Mouse (Mus musculus) forebrain, embryonic 12.5 days (tissue): ENCODE results near the gene Srrm2. TPM values are rescaled to one million over a fixed set of nuclear protein-coding genes. Genes with fewer than 3 reads are reported as not detected.

Experiments used
- ATAC-seq: fragments of 200-750 bp; cut with Nextera tagmentation; 2 replicates; pipeline ENCODE4 v1.8.0; 2017; ENCODE audit warnings: moderate TSS enrichment; ENCODE audit not compliant: low FRiP score
- H3K27ac ChIP-seq: fragments of 300-500 bp; sonication (generic); 2 replicates; pipeline ENCODE4 v1.5.1; 2016; ENCODE audit warnings: mild to moderate bottlenecking
- H3K27me3 ChIP-seq: fragments of 300-500 bp; sonication (generic); 2 replicates; pipeline ENCODE4 v1.6.1; 2016; ENCODE audit warnings: mild to moderate bottlenecking
- H3K36me3 ChIP-seq: fragments of 300-500 bp; sonication (generic); replicated peaks from 2 replicates; pipeline ENCODE4 v1.6.1; 2016; ENCODE audit warnings: mild to moderate bottlenecking
- H3K4me1 ChIP-seq: fragments of 300-500 bp; sonication (generic); 2 replicates; pipeline ENCODE4 v1.6.1; 2016
- H3K4me2 ChIP-seq: fragments of 300-500 bp; sonication (generic); 2 replicates; pipeline ENCODE4 v1.6.1; 2016; ENCODE audit warnings: mild to moderate bottlenecking, moderate library complexity
- H3K4me3 ChIP-seq: fragments of 300-500 bp; sonication (generic); replicated peaks from 2 replicates; pipeline ENCODE4 v1.5.1; 2016; ENCODE audit warnings: mild to moderate bottlenecking
- H3K9ac ChIP-seq: fragments of 300-500 bp; sonication (generic); 2 replicates; pipeline ENCODE4 v1.6.1; 2016; ENCODE audit warnings: mild to moderate bottlenecking
- H3K9me3 ChIP-seq: fragments of 300-500 bp; sonication (generic); 2 replicates; pipeline ENCODE4 v1.6.1; 2016
- WGBS: fragments of 180-500 bp; shearing (Covaris S2); methylation state at CpG from one replicate; pipeline ENCODE4 v1.1.7; 2016; 5-methylcytosine and 5-hydroxymethylcytosine counted together
- polyA plus RNA-seq: library from polyadenylated mRNA; unstranded; fragments of >200 nt; fragmentation: Nextera tagmentation; extraction: Ambion mirVana; gene quantifications from 2 replicates; pipeline ENCODE4 v1.2.1, GENCODE M21; 2016

Srrm2 gene
- 660 and 697 TPM in 2 replicates for polyA plus RNA-seq

DNA sequence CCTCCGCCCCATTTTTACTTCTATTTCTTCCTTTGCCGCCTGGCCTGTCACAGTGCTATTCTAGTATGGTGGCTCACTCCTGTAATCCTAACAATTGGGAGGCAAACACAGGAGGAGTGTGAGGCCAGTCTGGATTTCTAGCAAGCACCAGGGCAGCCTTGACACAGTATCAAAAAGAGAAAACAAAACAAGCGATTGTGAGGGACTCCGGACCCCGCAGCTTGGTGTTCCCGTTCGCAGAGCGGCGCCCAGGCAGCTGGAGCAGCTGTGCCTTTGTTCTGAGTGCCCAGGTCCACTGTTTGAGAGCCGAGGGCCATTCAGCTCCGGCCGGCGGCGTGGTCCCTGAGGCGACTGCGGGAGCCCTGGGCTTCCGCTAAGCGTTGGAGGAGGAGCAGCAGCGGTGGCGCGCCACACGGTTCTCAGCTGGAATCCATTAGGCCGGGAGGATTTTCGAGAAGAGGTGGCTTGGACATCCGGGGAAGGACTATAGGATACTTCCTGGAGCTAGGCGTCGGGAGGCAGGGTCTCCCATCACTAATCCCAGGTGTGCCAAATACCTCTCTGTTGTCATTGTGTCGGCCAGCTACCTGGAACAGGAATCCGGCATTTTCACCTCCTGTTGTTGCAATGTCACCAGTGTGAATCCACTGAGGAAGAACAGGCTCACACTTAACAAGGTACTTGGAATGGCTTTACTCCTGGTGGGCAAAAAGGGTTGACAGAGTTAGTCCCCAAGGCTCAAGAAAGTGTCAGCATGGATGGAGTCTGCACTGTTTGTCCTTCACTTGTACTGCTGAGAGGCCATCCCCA, at the start of gene Srrm2:
Gene Srrm2 (plus strand): TSS at position 264 of the 810 bp plus-strand sequence.
- Histone ChIP-seq H3K27me3 (no peaks in the 10 kb centered on the region), H3K9ac (peak within 1 kb of the TSS; percentile 74), H3K4me1 (peaks cover 26% of the 10 kb centered on the region), H3K4me3 (peak within 1 kb of the TSS; percentile 39), H3K9me3 (no peaks in the 10 kb centered on the region), H3K27ac (peak within 1 kb of the TSS; percentile 94), H3K36me3 (no peaks in the 10 kb centered on the region), H3K4me2 (peak within 1 kb of the TSS; percentile 74)
- WGBS: under 1% methylated on average over 29 of the region's 29 CpGs
- ATAC-seq: peak; percentile 71

DNA sequence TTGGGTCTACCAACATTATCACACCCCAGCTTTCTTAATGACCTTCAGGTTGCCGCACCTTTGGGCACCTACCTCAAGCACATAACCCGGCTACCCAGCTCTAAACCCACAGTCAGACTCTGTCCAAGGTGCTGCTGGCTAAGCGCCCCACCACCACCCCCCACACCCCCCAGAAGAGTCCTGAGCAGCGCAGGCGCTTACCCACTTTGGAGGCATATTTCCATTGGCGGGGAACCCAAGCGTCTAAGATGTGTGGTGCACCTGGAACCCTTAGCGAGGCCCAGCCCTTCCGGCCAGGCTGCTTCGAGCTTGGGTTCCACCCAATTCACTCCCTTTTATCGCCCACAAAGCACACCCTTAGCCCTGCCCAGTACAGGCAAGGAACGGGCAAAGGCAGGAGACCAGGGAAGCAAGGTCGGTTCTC, 49.7 kb upstream of the Srrm2 start, which contains the start of gene Paqr4:
Gene Paqr4 (minus strand): TSS at position 270 of the 424 bp plus-strand sequence.
- no peak; the same call in none of the 2 replicates for ATAC-seq
- Histone ChIP-seq H3K27ac (peak within 1 kb of the TSS; percentile 48), H3K9ac (peak within 1 kb of the TSS; percentile 89), H3K4me2 (peak within 1 kb of the TSS; percentile 97), H3K4me3 (peak within 1 kb of the TSS; percentile 71), H3K4me1 (peaks cover 50% of the 10 kb centered on the region), H3K36me3 (peaks cover 20% of the 10 kb centered on the region), H3K27me3 (peaks cover 76% of the 10 kb centered on the region), H3K9me3 (no peaks in the 10 kb centered on the region)
- WGBS: 9% methylated on average over 13 of the region's 13 CpGs

DNA sequence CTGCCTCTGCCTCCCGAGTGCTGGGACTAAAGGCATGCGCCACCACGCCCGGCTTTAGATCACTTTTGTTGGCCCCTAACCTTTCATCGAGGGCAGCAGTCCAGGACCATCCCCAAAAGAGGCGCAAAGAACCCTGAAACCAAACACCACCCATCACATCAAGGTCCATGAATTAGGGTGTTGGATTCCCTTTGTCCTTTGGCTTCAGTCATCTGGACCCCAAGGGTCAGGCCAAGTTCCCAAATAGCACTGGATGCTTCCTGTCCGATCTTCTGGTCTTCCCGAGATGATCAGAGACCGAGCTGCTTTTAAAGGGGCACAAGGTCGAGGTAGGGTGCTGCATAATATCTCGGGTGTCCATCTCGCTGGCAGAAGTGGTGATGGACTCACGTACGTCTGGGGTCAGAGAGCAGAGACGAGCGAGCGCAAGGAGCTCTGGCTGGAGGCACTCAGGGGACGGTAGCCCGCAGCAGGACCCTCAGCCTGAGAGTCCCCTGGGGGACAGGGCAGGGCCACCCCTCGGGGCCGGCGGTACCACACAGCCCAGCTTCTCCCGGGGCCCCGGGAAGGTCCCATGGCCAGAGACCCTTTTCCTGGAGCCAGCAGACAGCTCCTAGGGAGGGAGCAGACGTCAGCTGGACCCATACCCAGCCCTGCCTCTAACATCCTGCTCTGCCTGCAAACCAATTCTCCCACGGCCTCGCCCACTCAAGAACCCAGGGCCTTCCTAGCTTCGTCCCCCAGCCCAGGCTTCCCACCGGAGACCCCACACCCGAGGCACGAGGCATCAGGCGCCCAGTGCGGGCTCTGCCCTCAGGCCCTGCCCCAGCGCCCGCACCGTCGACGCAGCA, 48.7 kb upstream of the Srrm2 start:
- H3K4me2 ChIP-seq: peak overlapping the region; percentile 47
- H3K9ac ChIP-seq: no peak overlapping the region
- no peaks in the 10 kb centered on the region for H3K9me3 ChIP-seq
- H3K36me3 ChIP-seq: peaks cover 14% of the 10 kb centered on the region
- peaks cover 86% of the 10 kb centered on the region for H3K27me3 ChIP-seq
- no peak overlapping the region for H3K27ac ChIP-seq
- ATAC-seq: no peak
- peak overlapping the region; percentile 29; the same call in 1 of the 2 replicates for H3K4me3 ChIP-seq
- 55% methylated on average over 38 of the region's 38 CpGs for WGBS
- peaks cover 58% of the 10 kb centered on the region for H3K4me1 ChIP-seq

DNA sequence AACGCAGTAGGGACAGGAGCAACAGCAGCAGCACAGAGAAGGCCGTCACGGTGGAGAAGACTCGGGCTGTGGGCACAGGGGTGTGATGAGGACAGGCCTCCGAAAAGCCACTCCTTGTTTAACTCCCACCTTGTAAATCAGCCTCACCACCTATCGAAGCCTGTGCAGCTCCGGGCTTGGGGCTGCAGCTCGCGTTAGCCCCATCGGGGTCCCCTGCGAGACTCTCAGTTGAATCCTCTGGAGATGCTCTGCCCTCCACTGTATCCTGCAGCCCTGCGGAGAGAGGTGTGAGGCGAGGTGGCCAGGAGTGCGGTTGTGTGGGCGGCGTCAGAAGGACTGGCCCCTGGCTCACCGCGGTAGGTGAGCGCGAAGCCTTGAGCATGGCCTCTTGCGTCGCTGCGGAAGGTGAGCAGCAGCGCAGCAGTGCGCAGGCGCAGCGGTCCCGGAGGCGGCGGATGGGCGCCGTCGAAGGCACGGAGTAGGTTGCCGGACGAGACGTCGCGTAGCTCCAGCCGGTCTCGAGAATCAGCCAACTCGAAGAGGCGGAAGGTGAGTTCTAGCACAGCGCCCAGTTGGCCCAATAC, 48.0 kb upstream of the Srrm2 start:
- no peak overlapping the region for H3K9ac ChIP-seq
- ATAC-seq: no peak
- H3K9me3 ChIP-seq: no peaks in the 10 kb centered on the region
- H3K27me3 ChIP-seq: peaks cover 90% of the 10 kb centered on the region
- H3K4me1 ChIP-seq: peaks cover 58% of the 10 kb centered on the region
- H3K4me3 ChIP-seq: peak overlapping the region; percentile 29
- 7% methylated on average over 44 of the region's 44 CpGs for WGBS
- no peak overlapping the region for H3K27ac ChIP-seq
- H3K36me3 ChIP-seq: peaks cover 7% of the 10 kb centered on the region
- peak overlapping the region; percentile 47 for H3K4me2 ChIP-seq

DNA sequence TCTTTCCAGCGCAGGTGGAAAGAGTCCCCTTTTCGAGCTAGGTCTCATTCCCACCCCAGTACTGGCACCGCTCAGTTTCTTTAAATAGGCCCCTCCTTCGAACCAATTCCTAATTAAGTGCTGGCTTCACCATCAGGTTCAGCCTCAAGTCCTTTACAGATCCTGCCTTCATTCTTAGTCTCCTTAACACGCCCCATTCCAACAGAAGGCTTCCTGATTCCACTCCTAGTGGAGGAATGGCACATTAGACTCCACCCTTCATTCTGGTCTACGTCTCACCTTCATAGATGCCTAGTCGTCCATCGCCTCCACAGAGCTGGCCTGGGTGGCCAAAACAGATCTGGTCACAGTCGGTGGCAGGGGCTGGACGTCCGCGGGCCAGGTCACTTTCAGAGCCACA, 47.4 kb upstream of the Srrm2 start:
- Histone ChIP-seq H3K9ac (no peak overlapping the region), H3K4me1 (peaks cover 53% of the 10 kb centered on the region), H3K4me3 (peak overlapping the region; percentile 29; the same call in 1 of the 2 replicates), H3K27ac (no peak overlapping the region), H3K4me2 (no peak overlapping the region), H3K27me3 (peaks cover 90% of the 10 kb centered on the region), H3K9me3 (no peaks in the 10 kb centered on the region), H3K36me3 (peaks cover under 1% of the 10 kb centered on the region; the same call in 1 of the 2 replicates)
- no peak for ATAC-seq
- WGBS: 58% methylated on average over 12 of the region's 12 CpGs

DNA sequence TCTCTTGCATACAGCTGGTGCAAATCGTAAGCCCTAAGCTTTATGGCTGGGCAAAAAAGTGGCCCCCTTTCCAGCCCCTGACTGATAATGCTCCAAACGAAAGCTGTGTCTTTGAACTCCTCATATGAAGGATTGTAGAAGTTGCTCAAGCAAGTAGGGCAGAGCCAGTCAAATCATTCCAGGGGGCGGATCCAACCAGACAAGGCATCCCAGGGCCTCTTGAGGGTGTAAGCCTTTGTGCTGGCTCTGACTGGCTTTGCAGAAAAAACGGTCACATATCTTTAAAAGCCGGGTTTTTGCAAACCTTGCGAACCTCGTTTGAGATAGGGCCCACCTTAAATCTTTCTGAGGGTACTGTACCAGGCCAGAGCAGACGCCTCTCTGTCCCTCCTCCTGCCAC, 46.3 kb upstream of the Srrm2 start:
- no peak overlapping the region for H3K4me2 ChIP-seq
- no peaks in the 10 kb centered on the region for H3K9me3 ChIP-seq
- H3K36me3 ChIP-seq: no peaks in the 10 kb centered on the region
- no peak overlapping the region for H3K27ac ChIP-seq
- peaks cover 42% of the 10 kb centered on the region for H3K4me1 ChIP-seq
- ATAC-seq: no peak
- H3K9ac ChIP-seq: no peak overlapping the region
- 21% methylated on average over 8 of the region's 8 CpGs for WGBS
- no peak overlapping the region for H3K4me3 ChIP-seq
- H3K27me3 ChIP-seq: peaks cover 88% of the 10 kb centered on the region

DNA sequence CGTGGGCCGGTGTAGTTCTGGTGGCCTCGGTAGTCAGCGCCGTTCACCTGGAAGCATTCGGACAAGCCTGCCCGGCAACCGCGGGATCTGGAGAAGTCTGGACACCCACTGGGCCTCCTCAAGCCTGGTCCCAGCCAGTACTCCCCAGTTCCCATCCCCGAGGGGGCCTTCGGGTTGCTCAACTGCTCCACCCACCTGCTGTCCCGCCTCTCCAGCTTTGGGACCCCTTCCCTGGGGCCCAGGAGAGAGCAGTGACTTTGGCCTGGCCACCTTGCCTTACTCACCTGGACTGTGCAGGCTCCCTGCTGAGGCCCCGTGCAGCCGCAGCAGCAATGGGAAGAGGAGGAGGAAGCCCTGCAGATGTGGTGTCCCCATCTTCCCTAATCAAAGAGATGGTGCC, 45.7 kb upstream of the Srrm2 start:
- H3K27ac ChIP-seq: no peak overlapping the region
- H3K4me2 ChIP-seq: peak overlapping the region; percentile 65
- H3K27me3 ChIP-seq: peaks cover 85% of the 10 kb centered on the region
- H3K36me3 ChIP-seq: no peaks in the 10 kb centered on the region
- H3K4me3 ChIP-seq: peak overlapping the region; percentile 32; the same call in 1 of the 2 replicates
- H3K4me1 ChIP-seq: peaks cover 37% of the 10 kb centered on the region
- ATAC-seq: no peak
- no peak overlapping the region for H3K9ac ChIP-seq
- H3K9me3 ChIP-seq: no peaks in the 10 kb centered on the region
- WGBS: 2% methylated on average over 14 of the region's 14 CpGs

DNA sequence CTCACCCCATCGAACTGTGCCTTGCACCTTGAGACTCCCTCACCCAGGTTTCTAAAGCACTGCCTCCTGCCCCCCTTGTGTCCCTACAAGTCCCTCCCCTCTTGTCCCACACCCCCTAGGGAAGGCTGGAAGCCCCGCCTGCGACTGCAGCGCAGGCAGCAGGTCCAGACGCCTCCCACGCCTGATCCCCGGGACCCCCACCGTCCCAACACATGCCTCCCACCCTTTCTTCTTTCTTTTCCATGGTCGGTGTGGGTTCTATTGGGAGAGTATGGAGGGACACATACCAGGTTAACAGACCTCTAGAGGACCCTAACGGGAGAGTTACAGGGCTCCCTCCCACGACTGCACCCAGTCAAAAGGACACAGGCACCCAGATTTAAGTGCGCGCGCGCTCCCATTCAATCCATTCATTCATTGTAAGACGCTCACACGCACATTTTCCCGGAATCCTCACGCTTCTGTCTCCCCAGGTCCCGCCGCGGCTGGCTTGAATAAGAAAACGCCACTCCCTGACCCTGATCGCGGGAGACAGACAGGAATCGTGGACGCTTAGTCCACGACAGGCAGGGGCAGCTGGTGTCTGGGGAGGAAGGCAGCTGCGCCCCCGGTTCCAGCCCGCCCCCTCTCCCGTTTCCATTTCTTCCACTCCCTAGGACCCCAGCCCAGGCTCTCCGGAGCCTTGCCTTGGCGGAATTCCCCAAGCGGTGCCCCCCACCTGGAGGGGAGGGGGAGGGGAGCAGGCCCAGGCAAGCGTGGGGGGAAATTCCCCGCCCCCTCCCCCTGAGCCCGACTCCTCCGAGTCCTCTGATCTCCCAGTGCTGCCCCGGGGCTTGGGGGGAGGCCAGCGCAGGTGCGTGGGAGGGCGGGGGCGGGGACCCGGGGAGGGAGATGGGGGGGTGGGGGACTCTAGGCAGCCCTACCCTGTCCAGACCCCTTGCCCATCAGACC, 44.8 kb upstream of the Srrm2 start, which contains the start of gene Kremen2:
Gene Kremen2 (minus strand): TSS at position 533 of the 951 bp plus-strand sequence.
- peaks cover 31% of the 10 kb centered on the region for H3K4me1 ChIP-seq
- no peaks in the 10 kb centered on the region for H3K9me3 ChIP-seq
- H3K27ac ChIP-seq: no peak within 1 kb of the TSS
- peaks cover 82% of the 10 kb centered on the region for H3K27me3 ChIP-seq
- H3K36me3 ChIP-seq: no peaks in the 10 kb centered on the region
- H3K9ac ChIP-seq: peak within 1 kb of the TSS; percentile 44
- no peak for ATAC-seq
- peak within 1 kb of the TSS; percentile 65 for H3K4me2 ChIP-seq
- peak within 1 kb of the TSS; percentile 32 for H3K4me3 ChIP-seq
- under 1% methylated on average over 39 of the region's 45 CpGs for WGBS

DNA sequence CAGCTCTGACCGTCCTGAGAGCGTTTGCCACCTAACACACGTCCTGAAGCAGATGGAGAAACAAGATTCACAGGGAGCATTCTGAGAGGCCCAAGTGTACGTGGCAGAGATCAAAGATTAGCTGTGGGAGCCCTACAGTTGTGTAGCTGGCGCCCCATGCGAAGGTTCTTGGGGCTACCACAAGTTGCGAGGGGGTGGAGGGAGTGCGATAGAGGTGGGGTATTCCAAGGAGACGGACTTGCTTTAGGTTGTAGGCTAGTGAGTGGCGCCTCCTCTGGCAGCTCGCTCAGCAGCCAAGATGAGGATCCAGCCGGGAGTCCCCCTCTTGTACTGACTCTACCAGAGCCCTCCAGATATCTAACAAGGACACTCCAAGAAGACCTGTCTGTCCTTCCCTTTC, 44.0 kb upstream of the Srrm2 start:
- no peak overlapping the region for H3K27ac ChIP-seq
- no peak for ATAC-seq
- peaks cover 28% of the 10 kb centered on the region for H3K4me1 ChIP-seq
- peak overlapping the region; percentile 32 for H3K4me3 ChIP-seq
- H3K27me3 ChIP-seq: peaks cover 75% of the 10 kb centered on the region
- H3K36me3 ChIP-seq: peaks cover 3% of the 10 kb centered on the region
- 4% methylated on average over 12 of the region's 12 CpGs for WGBS
- no peaks in the 10 kb centered on the region for H3K9me3 ChIP-seq
- H3K4me2 ChIP-seq: peak overlapping the region; percentile 65
- H3K9ac ChIP-seq: no peak overlapping the region

DNA sequence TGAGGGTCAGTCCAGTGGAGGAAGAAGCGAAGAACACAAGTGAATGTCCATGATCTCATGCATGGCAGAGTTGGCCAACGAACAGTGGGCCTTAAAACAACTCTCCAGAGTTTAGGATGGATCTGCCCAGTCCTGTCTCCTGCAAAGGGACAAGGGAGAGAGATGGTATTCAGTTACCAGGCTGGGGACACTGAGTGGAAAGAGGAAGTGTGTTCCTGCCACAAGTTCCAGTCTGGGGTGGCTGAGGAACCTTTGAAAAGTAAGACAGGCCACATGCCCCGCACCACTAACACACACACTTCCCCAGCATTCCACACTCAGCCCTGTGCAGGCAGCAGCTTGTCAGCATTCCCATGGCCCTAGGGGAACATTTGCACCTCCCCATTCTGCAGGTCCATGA, 43.6 kb upstream of the Srrm2 start:
- no peaks in the 10 kb centered on the region for H3K9me3 ChIP-seq
- ATAC-seq: no peak
- H3K4me1 ChIP-seq: peaks cover 28% of the 10 kb centered on the region
- no peak overlapping the region for H3K4me2 ChIP-seq
- H3K9ac ChIP-seq: no peak overlapping the region
- no peak overlapping the region for H3K27ac ChIP-seq
- no peak overlapping the region for H3K4me3 ChIP-seq
- 77% methylated on average over 3 of the region's 3 CpGs for WGBS
- H3K27me3 ChIP-seq: peaks cover 70% of the 10 kb centered on the region
- peaks cover 7% of the 10 kb centered on the region for H3K36me3 ChIP-seq

DNA sequence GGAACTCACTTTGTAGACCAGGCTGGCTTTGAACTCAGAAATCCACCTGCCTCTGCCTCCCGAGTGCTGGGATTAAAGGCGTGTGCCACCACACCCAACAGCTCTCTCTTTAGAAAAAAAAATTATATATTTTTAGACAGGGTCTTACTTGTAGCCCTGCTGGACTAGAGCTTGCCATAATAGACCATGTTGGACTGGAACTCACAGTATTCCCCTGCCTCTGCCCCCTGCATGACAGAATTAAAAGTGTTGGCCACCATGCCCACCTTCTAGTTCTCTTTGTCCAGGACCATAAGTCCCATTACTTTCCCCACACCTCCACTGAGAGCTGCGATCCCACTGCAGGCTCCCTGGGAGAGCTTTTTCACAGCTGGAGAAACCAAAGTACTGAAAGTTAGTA, 42.9 kb upstream of the Srrm2 start:
- Histone ChIP-seq H3K9ac (no peak overlapping the region), H3K4me2 (no peak overlapping the region), H3K4me3 (no peak overlapping the region), H3K36me3 (peaks cover 14% of the 10 kb centered on the region), H3K9me3 (no peaks in the 10 kb centered on the region), H3K4me1 (peaks cover 22% of the 10 kb centered on the region), H3K27me3 (peaks cover 63% of the 10 kb centered on the region), H3K27ac (no peak overlapping the region)
- 84% methylated on average over 3 of the region's 3 CpGs for WGBS
- ATAC-seq: no peak
